Mouse (Mus musculus): Measurements from ENCODE around the gene Plxdc2. TPM values are rescaled to one million over a fixed set of nuclear protein-coding genes. Genes with fewer than 3 reads are reported as not detected.
"Not testable (repeated sequence)": the region's sequence is repeated elsewhere in the genome, so short reads cannot be mapped to it uniquely, and the experiment has no call there.

Plxdc2 gene
- polyA plus RNA-seq, 2 experiments from 2014 or later, result 0.22 to 1.9 TPM

DNA sequence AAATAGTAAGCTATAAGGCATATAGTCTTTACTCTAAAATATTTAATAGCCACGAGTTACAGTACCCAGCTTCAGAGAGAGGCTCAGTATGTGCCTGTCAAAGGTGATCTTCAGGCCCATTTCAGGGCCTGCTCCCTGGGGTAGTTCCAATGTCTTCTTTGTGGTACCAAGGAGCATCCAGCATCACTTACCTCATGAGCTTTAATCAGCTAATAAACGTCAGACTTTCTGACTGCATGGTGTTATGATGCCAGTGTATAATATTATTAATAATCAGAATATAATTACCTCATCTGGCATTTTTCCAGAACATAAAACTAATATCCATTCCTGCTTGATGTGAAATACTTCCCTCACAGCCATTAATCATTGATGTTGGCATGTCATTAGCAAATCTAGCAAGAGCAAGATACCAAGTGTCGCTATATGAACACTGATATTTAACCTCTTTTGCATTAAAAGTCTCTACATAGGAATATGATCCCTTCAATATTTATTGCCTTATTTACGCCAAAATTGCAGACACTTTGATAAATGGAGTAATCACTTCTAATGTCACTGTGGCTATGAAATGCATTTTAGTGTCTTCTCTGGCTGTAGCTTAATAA, 393.3 kb downstream of the Plxdc2 start:
- ATAC-seq, result no peak

DNA sequence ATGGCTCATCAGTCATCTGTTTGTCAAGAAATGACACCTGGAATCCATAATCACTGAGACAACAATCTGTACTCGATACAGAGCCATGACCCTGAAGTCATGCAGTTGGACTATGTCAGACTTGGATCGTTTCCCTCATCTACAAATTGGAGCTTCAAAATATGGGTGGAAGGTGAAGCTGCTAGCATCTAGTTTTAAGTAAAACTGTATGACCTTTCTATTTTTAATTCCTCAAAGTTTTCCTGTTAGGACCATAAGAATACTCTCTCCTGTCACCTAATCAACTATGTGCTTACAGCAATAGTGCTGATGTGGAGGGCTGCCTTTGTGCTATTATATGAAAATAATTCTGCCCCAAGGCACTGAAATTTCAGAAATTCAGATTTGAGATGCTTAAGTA, 401.1 kb downstream of the Plxdc2 start:
- no peak for ATAC-seq

DNA sequence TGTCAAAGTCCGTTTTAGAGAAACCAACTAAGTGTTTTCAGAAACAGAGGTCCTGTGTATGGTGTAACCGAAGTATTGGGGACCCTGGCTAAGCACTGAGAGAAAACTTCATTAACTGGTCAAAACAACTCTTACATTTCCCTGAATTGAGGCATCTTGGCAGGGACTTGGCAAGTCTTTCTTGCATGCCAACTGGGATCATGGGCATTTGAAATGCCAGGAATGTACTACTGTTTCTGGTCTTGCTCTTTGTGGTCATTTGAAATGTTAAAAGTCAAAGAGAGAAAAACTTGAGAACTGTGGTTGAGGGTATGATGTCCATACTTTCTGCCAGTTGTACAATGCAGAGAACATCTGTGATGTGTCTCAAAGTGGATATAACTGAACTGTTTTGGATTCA, 403.7 kb downstream of the Plxdc2 start:
- no peak for ATAC-seq

DNA sequence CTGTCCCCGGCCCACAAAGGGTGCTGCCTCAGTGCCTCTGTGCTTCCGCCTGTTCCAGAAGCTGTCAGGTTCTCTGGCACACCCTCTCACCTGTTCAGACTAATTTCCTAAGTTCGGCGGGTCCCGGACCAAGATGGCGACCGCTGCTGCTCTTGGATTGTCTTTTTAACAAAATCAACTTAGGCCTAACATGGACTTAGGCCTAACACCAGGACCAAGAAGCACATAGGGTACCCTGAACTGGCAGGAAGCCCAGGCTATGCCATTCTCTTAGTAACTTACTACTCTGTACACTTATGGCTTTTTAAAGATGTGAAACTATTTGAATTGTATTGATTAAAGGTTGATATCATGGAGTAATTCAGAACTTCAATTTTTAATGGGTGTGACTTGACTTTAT, 413.0 kb downstream of the Plxdc2 start:
- ATAC-seq, result not testable (repeated sequence)

DNA sequence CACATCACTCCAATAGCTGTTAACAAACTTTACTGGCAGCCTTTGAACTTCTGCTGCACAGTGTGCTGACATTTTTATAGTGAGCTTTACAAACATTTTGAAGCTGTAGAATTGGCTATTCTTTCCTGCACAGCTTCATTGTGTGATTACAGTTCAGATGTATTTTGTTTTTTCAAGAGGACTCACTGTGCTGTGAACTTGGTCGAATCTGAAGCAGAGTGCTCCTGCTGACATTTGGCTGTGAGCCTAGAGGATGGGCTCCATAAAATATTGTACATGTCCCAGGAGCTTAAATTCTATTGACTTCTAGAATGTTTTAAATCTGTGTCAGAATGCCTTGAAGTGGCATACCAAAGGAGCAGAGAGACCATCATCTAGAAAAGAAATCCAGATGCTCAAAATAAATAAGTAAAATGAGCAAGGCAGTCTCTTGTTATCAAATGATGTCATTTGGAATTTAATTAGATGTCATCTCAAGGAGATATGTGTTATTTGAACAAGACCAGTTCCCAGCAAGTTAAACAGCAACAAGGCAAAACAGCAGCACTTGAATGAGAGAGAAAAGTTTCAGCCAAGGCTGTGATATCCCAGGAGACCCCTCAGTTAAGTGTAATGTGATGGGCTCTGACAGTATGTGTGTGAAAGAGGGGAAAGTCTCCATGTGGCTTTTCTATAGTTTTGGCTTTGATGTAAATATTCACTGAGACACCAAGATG, 417.5 kb downstream of the Plxdc2 start:
- ATAC-seq, result no peak

DNA sequence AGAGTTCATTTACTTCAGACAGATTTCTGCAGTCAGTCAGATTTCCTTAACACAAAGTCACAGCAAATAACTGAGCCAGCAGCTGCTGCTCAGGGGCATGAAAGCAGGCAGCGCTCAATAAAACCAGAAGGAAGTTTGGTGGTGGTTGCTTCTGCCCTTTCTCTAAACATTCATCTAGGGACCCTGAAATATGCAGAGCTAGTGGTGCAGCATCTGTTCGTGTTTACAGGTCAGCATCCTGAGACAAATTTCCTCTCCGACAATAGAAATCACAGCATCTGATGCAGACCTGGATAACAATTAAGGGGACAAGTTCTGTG, 418.0 kb downstream of the Plxdc2 start:
- ATAC-seq, result no peak

DNA sequence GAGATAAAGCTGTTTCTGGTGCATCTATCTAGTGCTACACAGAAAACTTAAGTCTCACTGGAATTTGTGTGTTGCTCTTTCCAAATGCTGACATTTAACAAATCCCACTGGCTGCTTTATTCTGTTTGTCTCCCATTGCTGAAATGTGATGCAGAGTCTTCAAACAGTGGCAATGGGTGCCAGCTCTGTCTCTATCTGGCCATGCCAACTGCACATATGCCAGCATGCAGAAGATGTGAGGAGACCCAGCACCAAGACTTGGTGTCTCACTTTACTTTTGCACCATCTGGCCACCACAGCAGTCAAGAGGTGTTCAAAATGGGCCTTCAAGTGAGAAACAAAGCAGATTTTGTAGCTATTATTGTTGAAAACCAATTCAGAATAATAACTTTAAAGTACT, 439.2 kb downstream of the Plxdc2 start:
- ATAC-seq, result no peak

Measured in activated CD4-positive, CD25-positive, alpha-beta regulatory T cell, adult 4 months (primary cell).